In the genomic region with DNA sequence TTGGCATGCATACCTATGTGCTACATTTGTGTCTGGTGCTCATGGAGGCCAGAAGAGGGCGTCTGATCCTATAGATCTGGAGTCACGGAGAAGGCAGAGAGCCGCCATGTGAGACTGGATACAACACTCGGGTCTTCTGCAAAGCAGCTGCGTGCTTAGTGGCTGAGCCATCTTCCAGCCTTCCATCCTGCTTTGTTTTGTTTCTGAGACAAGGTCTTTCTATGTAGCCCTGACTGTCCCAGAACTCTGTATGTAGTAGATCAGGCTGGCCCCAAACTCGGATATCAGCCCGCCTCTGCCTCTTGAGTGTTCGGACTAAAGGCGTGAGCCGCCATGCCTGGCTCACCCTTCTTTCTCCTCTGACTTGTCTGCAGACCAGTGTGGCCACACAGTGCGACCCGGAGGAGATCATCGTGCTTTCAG, we compare ENCODE assay signal across 7 mouse cellular contexts. TPM values are rescaled to one million over a fixed set of nuclear protein-coding genes. Genes with fewer than 3 reads are reported as not detected.
A peak's percentile ranks its signal among the peaks of the same experiment; 100 is the strongest.
DNase-seq lines count a peak whose midpoint lies in the region; ATAC-seq and TF ChIP-seq lines count a peak whose summit lies in the region.

No protein-coding gene starts in this region.

- ATAC-seq in lung, embryonic 16.5 days (ENCODE audit: low read depth) = no peak
- no peak for ATAC-seq in embryonic facial prominence, embryonic 13.5 days (ENCODE audit: insufficient number of reproducible peaks, insufficient read depth, low FRiP score, low TSS enrichment, low read depth)
- ATAC-seq in intestine, embryonic 14.5 days (replicated peaks; ENCODE audit: low FRiP score, low TSS enrichment, low read depth) = no peak
- ATAC-seq in neural tube, embryonic 15.5 days (ENCODE audit: low FRiP score) = no peak

- H3K9ac ChIP-seq in lung, embryonic 16.5 days (ENCODE audit: low read length) = no peak overlapping the region
- peak overlapping the region; percentile 38; the same call in 1 of the 2 replicates for H3K9ac ChIP-seq in embryonic facial prominence, embryonic 13.5 days
- no peak overlapping the region for H3K9ac ChIP-seq in intestine, embryonic 14.5 days (ENCODE audit: low read length)
- no peak overlapping the region for H3K9ac ChIP-seq in neural tube, embryonic 15.5 days (replicated peaks)

- no peak overlapping the region; the same call in 1 of the 2 replicates for H3K4me3 ChIP-seq in lung, embryonic 16.5 days (ENCODE audit: low read length)
- H3K4me3 ChIP-seq in lung, adult 2 months (replicated peaks; ENCODE audit: extremely low read depth, low read depth, low read length) = no peak overlapping the region
- peak overlapping the region; percentile 53 for H3K4me3 ChIP-seq in embryonic facial prominence, embryonic 13.5 days
- H3K4me3 ChIP-seq in intestine, embryonic 14.5 days (ENCODE audit: low read depth, low read length) = peak overlapping the region; percentile 52; the same call in 1 of the 2 replicates
- H3K4me3 ChIP-seq in neural tube, embryonic 15.5 days (replicated peaks) = 0 out of 2 replicates have a peak overlapping the region, but pooled peaks have one; percentile 54

- 72% methylated on average over 13 of the region's 13 CpGs for WGBS in lung, embryonic 16.5 days
- whole genome bisulfite sequencing in lung, adult 2 months = 69% methylated on average over 13 of the region's 13 CpGs
- WGBS in embryonic facial prominence, embryonic 13.5 days = 73% methylated on average over 13 of the region's 13 CpGs
- WGBS in intestine, embryonic 14.5 days = 72% methylated on average over 13 of the region's 13 CpGs
- WGBS in neural tube, embryonic 15.5 days = 68% methylated on average over 13 of the region's 13 CpGs

- no peak for DNase-seq in lung, adult 2 months
- DNase-seq in intestine, embryonic 14.5 days (ENCODE audit: low spot score) = no peak
- DNase-seq in MN1 (ENCODE audit: low spot score) = no peak
- DNase-seq in spleen, postnatal 14 days (ENCODE audit: low spot score in 2 of 2) = no peak

- H3K36me3 ChIP-seq in lung, embryonic 16.5 days (ENCODE audit: control insufficient read depth, insufficient read depth, low read length) = peaks cover 39% of the 10 kb centered on the region
- H3K36me3 ChIP-seq in embryonic facial prominence, embryonic 13.5 days = peaks cover 56% of the 10 kb centered on the region
- H3K36me3 ChIP-seq in intestine, embryonic 14.5 days (ENCODE audit: control insufficient read depth, insufficient read depth, low read length) = peaks cover 53% of the 10 kb centered on the region
- H3K36me3 ChIP-seq in neural tube, embryonic 15.5 days = peaks cover 43% of the 10 kb centered on the region

- H3K4me1 ChIP-seq in lung, embryonic 16.5 days (replicated peaks; ENCODE audit: control insufficient read depth, insufficient read depth, low read length) = peaks cover 30% of the 10 kb centered on the region
- H3K4me1 ChIP-seq in lung, adult 2 months (ENCODE audit: control insufficient read depth, insufficient read depth, low read length) = peaks cover 5% of the 10 kb centered on the region
- H3K4me1 ChIP-seq in embryonic facial prominence, embryonic 13.5 days = peaks cover 62% of the 10 kb centered on the region
- H3K4me1 ChIP-seq in intestine, embryonic 14.5 days (replicated peaks; ENCODE audit: control insufficient read depth, insufficient read depth, low read length) = peaks cover 28% of the 10 kb centered on the region
- H3K4me1 ChIP-seq in neural tube, embryonic 15.5 days = peaks cover 79% of the 10 kb centered on the region

- H3K27ac ChIP-seq in lung, embryonic 16.5 days (ENCODE audit: low read length) = 0 out of 2 replicates have a peak overlapping the region, but pooled peaks have one; percentile 42
- H3K27ac ChIP-seq in embryonic facial prominence, embryonic 13.5 days = no peak overlapping the region
- no peak overlapping the region for H3K27ac ChIP-seq in intestine, embryonic 14.5 days (ENCODE audit: low read depth)
- no peak overlapping the region; the same call in 1 of the 2 replicates for H3K27ac ChIP-seq in neural tube, embryonic 15.5 days (replicated peaks)

- H3K27me3 ChIP-seq in lung, embryonic 16.5 days (ENCODE audit: control insufficient read depth, insufficient read depth, low read depth, low read length) = no peaks in the 10 kb centered on the region
- no peaks in the 10 kb centered on the region for H3K27me3 ChIP-seq in embryonic facial prominence, embryonic 13.5 days
- H3K27me3 ChIP-seq in intestine, embryonic 14.5 days (replicated peaks; ENCODE audit: control insufficient read depth, insufficient read depth, low read length) = no peaks in the 10 kb centered on the region
- H3K27me3 ChIP-seq in neural tube, embryonic 15.5 days (replicated peaks) = no peaks in the 10 kb centered on the region

- peak overlapping the region; percentile 73 for H3K4me2 ChIP-seq in lung, embryonic 16.5 days (ENCODE audit: low read depth, low read length)
- peak overlapping the region; percentile 66 for H3K4me2 ChIP-seq in embryonic facial prominence, embryonic 13.5 days
- H3K4me2 ChIP-seq in intestine, embryonic 14.5 days (ENCODE audit: low read length) = peak overlapping the region; percentile 44
- H3K4me2 ChIP-seq in neural tube, embryonic 15.5 days = peak overlapping the region; percentile 79

- TF ChIP-seq CTCF in lung, adult 2 months (IDR thresholded peaks at IDR 0.05; ENCODE audit: insufficient read depth, low read length) = no peak

- H3K9me3 ChIP-seq in lung, embryonic 16.5 days (ENCODE audit: control insufficient read depth, low read length) = no peaks in the 10 kb centered on the region
- H3K9me3 ChIP-seq in embryonic facial prominence, embryonic 13.5 days = no peaks in the 10 kb centered on the region
- no peaks in the 10 kb centered on the region for H3K9me3 ChIP-seq in intestine, embryonic 14.5 days (ENCODE audit: control insufficient read depth, low read length)
- H3K9me3 ChIP-seq in neural tube, embryonic 15.5 days (replicated peaks) = no peaks in the 10 kb centered on the region

- TF ChIP-seq POLR2A in lung, adult 2 months (IDR thresholded peaks at IDR 0.05; ENCODE audit: borderline replicate concordance, extremely low read depth, low read depth, low read length) = no peak

RNA-seq across cellular contexts. Expression of a gene that starts 0.7 kb away (rescaled TPM):
- 57.7 and 70.8 TPM in 2 replicates for polyA plus RNA-seq in lung, embryonic 16.5 days (2015; fragmentation: Nextera tagmentation; extraction: Ambion mirVana)
- polyA plus RNA-seq in lung, adult 2 months (2012; rRNA removed) = 225 and 249 TPM in 2 replicates
- 26.6 and 31.9 TPM in 2 replicates for polyA plus RNA-seq in embryonic facial prominence, embryonic 13.5 days (2015; fragmentation: Nextera tagmentation; extraction: Ambion mirVana)
- polyA plus RNA-seq in intestine, embryonic 14.5 days (2014; fragmentation: Nextera tagmentation; extraction: Ambion mirVana) = 32.3 and 32.5 TPM in 2 replicates
- polyA plus RNA-seq in neural tube, embryonic 15.5 days (2015; fragmentation: Nextera tagmentation; extraction: Ambion mirVana) = 35.3 and 51.3 TPM in 2 replicates

RNA-seq across cellular contexts. Expression of a gene that starts 0.7 kb away (rescaled TPM):
- polyA plus RNA-seq in lung, embryonic 16.5 days (2015; fragmentation: Nextera tagmentation; extraction: Ambion mirVana) = 17.8 and 18.7 TPM in 2 replicates
- 65.1 and 92.1 TPM in 2 replicates for polyA plus RNA-seq in lung, adult 2 months (2012; rRNA removed)
- 15.4 and 17.6 TPM in 2 replicates for polyA plus RNA-seq in embryonic facial prominence, embryonic 13.5 days (2015; fragmentation: Nextera tagmentation; extraction: Ambion mirVana)
- 9.4 and 9.8 TPM in 2 replicates for polyA plus RNA-seq in intestine, embryonic 14.5 days (2014; fragmentation: Nextera tagmentation; extraction: Ambion mirVana)
- polyA plus RNA-seq in neural tube, embryonic 15.5 days (2015; fragmentation: Nextera tagmentation; extraction: Ambion mirVana) = 13.7 and 15.8 TPM in 2 replicates

RNA-seq across cellular contexts. Expression of a gene that starts 5.8 kb away (rescaled TPM):
- polyA plus RNA-seq in lung, embryonic 16.5 days (2015; fragmentation: Nextera tagmentation; extraction: Ambion mirVana) = 44.1 and 50.6 TPM in 2 replicates
- 33.7 and 35.9 TPM in 2 replicates for polyA plus RNA-seq in lung, adult 2 months (2012; rRNA removed)
- polyA plus RNA-seq in embryonic facial prominence, embryonic 13.5 days (2015; fragmentation: Nextera tagmentation; extraction: Ambion mirVana) = 57.7 and 58.9 TPM in 2 replicates
- polyA plus RNA-seq in intestine, embryonic 14.5 days (2014; fragmentation: Nextera tagmentation; extraction: Ambion mirVana) = 41.8 and 42.7 TPM in 2 replicates
- polyA plus RNA-seq in neural tube, embryonic 15.5 days (2015; fragmentation: Nextera tagmentation; extraction: Ambion mirVana) = 50.7 and 58.5 TPM in 2 replicates

RNA-seq across cellular contexts. Expression of a gene that starts 10.0 kb away (rescaled TPM):
- polyA plus RNA-seq in lung, embryonic 16.5 days (2015; fragmentation: Nextera tagmentation; extraction: Ambion mirVana) = 0.26 TPM in 1 of 2 replicates, not detected in the other
- polyA plus RNA-seq in lung, adult 2 months (2012; rRNA removed) = 0.33 and 0.41 TPM in 2 replicates
- 0.27 TPM in 1 of 2 replicates, not detected in the other for polyA plus RNA-seq in embryonic facial prominence, embryonic 13.5 days (2015; fragmentation: Nextera tagmentation; extraction: Ambion mirVana)
- 0.23 TPM in 2 replicates for polyA plus RNA-seq in intestine, embryonic 14.5 days (2014; fragmentation: Nextera tagmentation; extraction: Ambion mirVana)
- 0.93 and 1.2 TPM in 2 replicates for polyA plus RNA-seq in neural tube, embryonic 15.5 days (2015; fragmentation: Nextera tagmentation; extraction: Ambion mirVana)

RNA-seq across cellular contexts. Expression of a gene that starts 14.4 kb away (rescaled TPM):
- 49.5 and 51.7 TPM in 2 replicates for polyA plus RNA-seq in lung, embryonic 16.5 days (2015; fragmentation: Nextera tagmentation; extraction: Ambion mirVana)
- 247 and 272 TPM in 2 replicates for polyA plus RNA-seq in lung, adult 2 months (2012; rRNA removed)
- polyA plus RNA-seq in embryonic facial prominence, embryonic 13.5 days (2015; fragmentation: Nextera tagmentation; extraction: Ambion mirVana) = 61.2 and 63.7 TPM in 2 replicates
- 31.3 and 34.5 TPM in 2 replicates for polyA plus RNA-seq in intestine, embryonic 14.5 days (2014; fragmentation: Nextera tagmentation; extraction: Ambion mirVana)
- 56.8 and 58.8 TPM in 2 replicates for polyA plus RNA-seq in neural tube, embryonic 15.5 days (2015; fragmentation: Nextera tagmentation; extraction: Ambion mirVana)

Comparison
In these comparisons a context has a peak if more than half of its experiments do, and no peak if none do; other contexts are left out.
1. H3K4me3 ChIP-seq: peak in embryonic facial prominence, embryonic 13.5 days (single experiment), intestine, embryonic 14.5 days (single experiment) and neural tube, embryonic 15.5 days (single experiment); none in lung, embryonic 16.5 days (single experiment) and lung, adult 2 months (single experiment).
2. Peak in every context shown above with its lines, with median percentiles within 50 percentile points of each other: H3K4me2 ChIP-seq.